Mouse (Mus musculus): ENCODE measurements around the gene Socs7.
A peak's percentile ranks its signal among the peaks of the same experiment; 100 is the strongest.

Socs7 gene

DNA sequence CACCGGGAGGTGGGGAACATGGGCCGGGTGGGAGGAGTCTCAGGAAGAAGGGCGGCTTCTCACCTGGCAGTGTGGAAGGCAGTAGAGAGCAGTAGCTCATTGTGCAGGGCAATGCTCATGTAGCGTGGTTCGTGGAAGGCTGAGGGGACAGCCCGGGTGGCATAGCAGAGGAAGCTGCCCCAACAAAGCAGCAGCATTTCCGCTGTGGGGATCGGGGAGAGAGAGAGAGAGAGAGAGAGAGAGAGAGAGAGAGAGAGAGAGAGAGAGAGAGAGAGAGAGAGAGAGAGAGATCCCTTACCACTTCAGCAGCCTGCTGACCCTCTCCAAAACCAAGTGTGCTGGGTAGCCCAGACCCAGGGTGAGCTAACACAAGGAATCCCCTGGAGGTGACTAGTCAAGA is 19.2 kb upstream of the Socs7 start:
- DNase-seq (ENCODE audit: low spot score in 2 of 2), result no peak

DNA sequence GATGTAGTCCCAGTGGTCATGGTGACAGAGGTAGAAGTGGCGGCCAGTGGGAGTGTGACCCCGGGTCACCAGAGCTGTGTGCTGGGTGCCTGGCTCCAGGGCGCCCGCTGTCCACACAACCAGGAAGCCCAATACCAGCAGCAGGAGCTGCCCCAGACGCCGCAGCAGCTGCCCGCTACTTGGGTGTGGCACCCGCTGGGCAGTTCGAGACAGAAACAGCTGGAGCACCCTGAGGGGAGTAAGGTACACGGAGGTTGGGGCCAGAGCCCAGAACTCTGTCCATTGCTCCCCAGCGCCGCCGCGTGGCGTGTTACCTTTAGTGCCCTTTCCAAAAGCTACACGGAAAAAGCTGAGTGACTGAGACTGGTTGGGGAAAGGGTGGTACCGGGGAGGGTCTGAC is 18.7 kb upstream of the Socs7 start:
- DNase-seq (ENCODE audit: low spot score in 2 of 2), result no peak

DNA sequence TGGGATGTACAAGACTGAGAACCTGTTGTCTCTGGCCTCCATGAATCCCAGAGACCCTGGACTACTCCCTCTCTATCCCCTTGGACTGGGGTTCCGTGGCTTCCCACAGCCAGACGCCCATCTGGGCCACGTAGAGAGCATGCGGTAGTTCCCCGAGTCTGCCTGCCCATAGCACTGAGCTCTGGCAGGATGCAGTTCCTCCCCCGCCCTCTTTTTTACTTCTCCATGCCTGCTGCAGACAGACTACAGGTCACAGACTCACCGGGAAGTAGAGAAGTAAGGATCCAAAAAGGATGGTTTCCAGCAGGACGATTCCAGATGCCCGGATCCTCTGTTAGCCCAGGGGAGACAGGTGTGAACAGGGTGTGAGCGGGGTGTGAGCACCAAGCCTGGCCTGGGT is 16.9 kb upstream of the Socs7 start:
- DNase-seq (ENCODE audit: low spot score in 2 of 2), result no peak

DNA sequence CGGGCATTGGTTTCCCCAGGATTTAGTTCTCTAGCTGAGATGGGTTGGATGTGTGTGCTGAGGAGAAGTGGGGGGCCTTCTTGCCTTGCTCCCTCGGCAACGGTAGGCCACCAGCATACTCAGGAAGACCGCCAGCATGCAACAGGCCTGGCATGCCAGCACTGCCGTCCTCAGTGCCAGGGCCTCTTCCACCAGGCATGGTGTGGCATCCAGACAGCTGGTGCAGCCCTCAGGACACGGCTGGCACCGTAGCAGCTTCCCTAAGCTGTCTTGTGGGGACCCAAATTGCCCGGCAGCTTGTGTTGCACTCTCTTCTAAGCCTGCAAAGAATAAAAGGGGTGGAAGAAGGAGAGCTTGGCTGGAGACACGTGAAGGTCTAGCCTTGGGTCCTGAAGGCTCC is 16.0 kb upstream of the Socs7 start:
- peak in 1 of 2 experiments; percentile 59 for DNase-seq (ENCODE audit: low spot score in 2 of 2)

DNA sequence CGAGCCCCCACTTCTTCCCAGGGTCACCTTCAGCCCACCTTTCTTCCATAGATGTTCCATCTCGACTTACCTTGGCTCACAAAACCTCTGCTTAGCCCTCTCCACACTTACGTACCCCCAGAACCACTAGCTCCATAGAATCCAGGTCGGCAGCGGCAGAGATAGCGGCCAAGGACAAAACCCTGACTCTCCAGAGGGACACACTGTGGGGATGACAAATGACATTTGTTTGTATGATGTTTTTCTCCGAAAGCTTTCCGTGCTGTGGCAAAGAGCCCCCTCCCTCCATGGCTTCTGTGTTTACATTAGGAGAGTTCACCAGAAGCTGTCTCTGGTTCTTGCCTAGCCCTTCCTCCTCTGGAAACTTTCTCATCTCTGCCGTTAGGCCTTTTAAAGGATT is 15.1 kb upstream of the Socs7 start:
- DNase-seq (ENCODE audit: low spot score in 2 of 2), result no peak

DNA sequence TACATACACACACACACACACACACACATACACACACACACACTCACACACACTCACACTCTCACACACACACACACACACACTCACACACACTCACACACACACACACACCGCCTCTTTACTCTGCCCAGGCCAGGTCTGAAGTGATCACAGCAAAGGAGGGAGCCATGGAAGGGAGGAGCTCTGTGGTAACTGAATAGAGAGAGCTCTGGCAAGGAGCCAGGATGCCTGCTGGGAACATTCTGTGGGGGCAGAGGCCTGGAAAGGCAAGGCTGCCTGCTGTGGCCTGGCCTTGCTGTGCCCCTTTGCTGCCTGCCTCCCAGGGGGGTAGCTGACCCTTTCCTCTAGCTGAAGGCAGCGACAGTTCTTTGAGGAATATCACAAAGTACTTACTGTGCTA is 12.3 kb upstream of the Socs7 start:
- peak; percentile 48 to 81 for DNase-seq (ENCODE audit: low spot score in 2 of 2)

DNA sequence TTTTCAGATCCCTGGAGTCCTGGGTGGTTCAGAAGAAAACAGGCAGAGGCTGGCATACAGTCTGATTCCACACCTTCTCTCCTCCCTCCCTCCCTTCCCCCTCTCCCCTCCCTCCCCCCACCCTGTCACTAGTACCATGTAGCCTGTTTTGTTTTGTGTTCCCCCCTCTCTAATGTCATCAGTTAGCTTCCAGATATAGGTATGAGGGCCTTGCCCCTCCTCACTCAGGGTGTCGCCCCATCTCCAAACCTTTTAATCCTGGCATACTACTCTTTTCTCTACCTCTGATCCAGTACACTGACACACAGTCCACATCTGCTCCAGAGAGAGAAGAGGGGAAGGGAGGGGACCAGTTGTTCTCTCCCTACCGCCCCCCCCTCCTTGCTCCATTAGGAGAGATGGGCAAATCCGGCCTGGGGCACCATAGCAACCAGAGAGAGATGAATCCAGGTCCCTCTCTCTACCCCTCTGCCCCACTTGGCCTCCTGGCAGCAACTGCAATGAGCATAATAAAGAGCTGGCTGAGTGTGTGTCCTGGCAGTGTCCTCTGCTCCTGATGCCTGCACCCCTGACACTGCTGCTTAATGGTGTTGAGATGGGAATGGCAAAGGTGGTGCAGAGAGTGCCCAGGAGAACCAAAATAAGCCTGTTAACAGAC is 10.2 kb upstream of the Socs7 start, which contains the start of gene Gpr179:
Gpr179 (minus strand) TSS at position 51 of the 658 bp plus-strand sequence.
- no peak for DNase-seq (ENCODE audit: low spot score in 2 of 2)

DNA sequence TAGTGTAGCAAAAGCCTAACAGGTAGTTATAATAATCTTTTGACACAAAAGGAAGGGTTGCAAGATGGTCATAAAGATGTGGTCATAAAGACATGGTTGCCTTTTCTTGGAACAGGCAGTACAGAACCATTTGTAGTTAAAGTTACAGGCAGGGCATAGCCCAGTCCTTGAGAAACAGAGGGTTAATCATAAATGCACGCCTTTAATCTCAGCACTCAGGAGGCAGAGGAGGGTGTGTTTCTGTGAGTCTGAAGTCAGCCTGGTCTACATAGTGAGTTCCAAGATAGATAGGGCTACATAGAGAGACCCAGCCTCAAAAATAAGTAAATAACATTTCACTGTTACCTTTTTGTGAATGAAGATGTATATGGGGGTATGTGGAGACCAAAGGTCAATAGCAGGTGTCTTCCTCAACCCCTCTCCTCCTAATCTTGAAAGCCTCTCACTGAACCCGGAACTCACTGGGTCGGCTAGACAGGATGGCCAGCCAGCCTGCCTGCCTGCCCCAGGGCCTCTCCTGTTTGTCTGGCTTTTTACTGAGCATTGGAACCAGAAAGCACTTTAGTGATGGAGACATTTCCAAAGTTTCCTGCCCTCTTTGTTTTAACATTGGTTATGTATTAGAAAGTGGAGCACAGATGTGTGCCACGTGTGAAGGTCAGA is 9.3 kb upstream of the Socs7 start:
- no peak for DNase-seq (ENCODE audit: low spot score in 2 of 2)

DNA sequence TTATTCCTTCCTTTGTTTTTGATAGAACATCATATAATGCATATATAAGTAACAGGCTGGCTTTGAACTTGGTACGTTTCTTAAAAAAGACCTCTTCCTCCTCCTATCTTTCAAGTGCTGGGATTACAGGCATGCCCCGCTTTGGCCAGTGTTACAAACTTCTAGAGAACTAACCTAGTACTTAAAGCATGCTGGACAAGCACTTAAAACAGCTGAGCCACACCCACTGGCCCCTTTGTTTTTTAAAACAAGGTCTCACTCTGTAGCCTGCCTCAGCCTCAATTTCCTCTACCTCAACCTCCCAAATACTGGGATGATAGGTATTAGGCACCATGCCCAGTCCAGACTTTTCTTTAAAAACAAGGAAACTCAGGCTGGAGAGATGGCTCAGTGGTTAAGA is 7.7 kb upstream of the Socs7 start:
- no peak for DNase-seq (ENCODE audit: low spot score in 2 of 2)

DNA sequence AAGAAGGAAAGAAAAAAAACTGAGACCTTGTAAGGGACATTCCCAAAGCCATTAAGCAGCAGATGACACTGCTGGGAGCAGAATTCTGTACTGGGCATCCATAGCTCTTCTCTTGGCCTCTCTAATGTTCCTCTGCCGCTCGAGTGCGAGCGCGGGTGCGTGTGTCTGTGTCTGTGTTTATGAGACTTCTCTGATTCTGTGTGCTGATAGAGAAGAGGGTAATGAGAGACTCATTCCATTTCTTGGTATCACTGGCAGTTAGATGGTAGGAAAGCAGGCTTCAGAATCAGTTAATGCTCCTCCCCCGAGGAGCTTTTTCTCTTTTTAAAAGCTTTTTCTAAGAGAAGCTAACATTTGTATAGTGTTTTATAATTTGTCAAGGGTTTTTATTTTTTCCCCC is 7.1 kb upstream of the Socs7 start:
- no peak for DNase-seq (ENCODE audit: low spot score in 2 of 2)

DNA sequence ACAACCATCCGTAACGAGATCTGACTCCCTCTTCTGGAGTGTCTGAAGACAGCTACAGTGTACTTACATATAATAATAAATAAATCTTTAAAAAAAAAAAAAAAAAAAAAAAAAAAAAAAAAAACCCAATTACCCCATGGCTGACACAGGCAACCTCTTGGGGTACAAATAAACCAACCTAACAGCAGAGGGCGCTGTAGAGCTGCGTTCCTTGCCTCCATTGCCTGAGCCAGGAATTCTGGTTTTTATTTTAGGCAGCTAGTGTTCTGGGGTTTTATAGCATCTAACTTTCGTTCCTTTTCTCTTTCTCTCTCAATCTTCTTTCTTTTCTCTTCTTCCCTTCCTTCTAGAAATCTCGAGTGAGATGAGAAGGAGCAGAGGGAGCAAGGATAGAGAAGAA is 4.7 kb upstream of the Socs7 start:
- peak; percentile 60 to 64 for DNase-seq (ENCODE audit: low spot score in 2 of 2)

DNA sequence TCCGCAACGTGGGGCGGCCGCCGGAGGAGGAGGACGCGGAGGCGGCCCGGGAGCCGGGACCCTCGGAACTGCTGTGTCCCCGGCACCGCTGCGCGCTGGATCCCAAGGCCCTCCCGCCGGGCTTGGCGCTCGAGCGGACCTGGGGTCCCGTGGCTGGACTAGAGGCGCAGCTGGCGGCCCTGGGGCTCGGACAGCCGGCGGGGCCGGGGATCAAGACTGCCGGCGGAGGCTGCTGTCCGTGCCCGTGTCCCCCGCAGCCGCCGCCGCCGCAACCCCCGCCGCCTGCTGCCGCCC is 245 bp downstream of the Socs7 start:
- peak in 1 of 2 experiments; percentile 46 for DNase-seq (ENCODE audit: low spot score in 2 of 2)

DNA sequence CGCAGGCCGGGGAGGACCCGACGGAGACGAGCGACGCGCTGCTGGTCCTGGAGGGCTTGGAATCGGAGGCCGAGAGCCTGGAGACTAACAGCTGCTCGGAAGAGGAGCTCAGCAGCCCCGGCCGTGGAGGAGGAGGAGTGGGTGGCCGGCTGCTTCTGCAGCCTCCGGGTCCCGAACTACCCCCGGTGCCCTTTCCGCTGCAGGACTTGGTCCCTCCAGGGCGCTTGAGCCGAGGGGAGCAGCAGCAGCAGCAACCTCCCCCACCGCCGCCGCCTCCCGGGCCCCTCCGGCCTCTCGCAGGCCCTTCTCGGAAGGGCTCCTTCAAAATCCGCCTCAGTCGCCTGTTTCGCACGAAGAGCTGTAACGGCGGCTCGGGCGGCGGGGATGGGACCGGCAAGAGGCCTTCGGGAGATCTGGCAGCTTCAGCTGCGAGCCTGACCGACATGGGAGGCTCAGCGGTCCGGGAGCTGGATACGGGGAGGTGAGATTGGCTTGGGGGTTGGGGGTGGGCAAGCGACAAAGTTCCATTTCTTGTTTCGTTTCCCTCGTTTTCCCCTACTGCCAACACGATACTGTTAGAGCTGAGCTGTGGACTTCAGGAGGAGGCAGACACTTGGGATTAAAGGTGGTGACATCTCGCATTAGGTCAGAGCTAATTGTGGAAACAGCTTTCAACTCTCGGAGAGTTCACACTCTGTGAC is 742 bp downstream of the Socs7 start:
- DNase-seq (ENCODE audit: low spot score in 2 of 2), result peak in 1 of 2 experiments; percentile 27

DNA sequence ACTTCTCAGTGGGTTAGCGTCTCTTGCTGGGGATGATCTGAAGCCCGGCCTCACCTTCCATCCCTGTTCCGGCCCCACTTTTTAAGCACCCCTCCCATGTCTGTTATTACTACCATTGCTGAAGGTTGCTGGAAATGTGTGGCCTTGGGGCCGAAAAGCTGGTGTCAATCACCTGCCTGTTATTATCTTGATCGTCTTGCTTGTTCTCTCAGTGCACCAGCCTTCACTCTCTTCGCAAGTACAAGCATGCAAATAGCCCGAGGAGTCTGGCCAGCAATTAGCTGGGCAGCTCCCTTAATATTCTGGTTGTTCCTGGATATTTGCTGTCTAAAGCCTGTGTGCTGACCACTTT is 1.3 kb downstream of the Socs7 start:
- no peak for DNase-seq (ENCODE audit: low spot score in 2 of 2)

DNA sequence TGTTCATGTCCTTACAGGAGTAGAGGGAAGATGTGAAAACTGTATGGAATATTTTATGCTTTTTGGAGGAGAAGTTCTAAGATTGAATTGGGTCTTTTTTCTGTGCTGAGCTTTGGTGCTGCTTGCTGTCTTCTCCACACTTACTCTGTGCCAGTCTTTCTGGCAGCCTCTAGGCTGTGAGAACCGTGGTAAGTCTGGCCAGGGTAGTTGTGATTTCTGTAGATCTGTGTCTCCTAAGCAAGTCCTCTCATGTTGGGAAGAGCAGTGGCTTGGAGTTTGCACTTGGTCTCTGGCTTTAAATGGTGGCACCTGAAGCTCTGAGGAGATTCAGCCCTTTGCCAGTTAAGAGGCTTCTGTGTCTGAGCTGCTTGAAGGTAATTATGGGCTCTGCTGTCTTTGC is 3.2 kb downstream of the Socs7 start:
- DNase-seq (ENCODE audit: low spot score in 2 of 2), result no peak

DNA sequence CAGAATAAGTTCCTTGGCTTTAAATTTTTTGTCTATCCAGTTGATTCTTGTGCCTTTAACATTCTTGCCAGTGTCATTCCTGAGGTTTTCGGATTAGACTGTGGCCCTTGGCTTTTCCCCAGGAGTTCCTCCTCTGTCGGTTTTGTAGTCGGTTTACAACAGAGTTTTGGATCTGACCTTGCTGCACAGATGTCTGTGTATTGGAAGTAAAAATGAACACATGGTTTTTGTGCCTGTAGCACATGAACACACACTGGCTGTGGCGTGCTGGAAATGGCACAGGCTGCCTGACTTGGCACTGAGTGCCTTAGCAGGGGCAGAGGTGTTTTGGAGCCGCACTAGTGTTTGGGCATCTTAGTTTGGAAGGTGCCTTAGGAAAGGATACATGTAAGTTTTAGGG is 6.2 kb downstream of the Socs7 start:
- no peak for DNase-seq (ENCODE audit: low spot score in 2 of 2)

DNA sequence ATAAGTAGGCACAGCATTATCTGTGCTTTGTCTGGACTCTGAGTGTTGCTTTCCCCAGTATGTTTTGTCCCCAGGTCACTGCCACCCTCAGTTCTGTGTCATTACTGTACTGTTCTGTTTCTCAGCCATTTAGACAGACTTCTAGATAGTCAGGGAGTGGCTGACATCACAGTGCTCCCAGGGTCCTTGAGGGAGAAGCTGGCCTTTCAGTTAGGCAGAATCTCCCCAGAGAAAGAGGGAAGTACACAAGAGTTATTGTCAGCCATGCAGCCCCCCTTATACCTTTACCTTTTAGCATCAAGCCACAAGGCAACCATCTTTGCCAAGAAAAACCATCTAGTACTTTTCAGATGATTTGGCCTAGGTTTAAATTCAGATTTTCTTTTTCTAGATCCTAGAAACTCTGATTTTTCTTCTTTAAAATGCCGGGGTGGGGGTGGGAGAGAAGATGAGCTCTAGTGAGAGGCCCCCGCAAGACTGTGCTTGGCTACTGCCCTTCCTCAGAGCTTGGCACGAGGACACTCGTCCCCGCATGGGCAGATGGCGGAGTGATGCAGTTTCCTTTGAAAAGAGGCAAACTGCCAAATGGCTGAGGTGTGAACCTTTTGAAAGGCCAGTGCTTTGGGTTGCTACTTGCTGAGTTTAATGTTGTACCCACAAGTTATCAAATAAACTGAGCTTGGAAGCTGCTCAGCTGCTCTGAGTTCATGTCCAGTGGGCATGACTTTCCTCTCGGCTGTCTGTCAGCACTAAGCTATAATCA is 8.2 kb downstream of the Socs7 start:
- DNase-seq (ENCODE audit: low spot score in 2 of 2), result peak in 1 of 2 experiments; percentile 49

DNA sequence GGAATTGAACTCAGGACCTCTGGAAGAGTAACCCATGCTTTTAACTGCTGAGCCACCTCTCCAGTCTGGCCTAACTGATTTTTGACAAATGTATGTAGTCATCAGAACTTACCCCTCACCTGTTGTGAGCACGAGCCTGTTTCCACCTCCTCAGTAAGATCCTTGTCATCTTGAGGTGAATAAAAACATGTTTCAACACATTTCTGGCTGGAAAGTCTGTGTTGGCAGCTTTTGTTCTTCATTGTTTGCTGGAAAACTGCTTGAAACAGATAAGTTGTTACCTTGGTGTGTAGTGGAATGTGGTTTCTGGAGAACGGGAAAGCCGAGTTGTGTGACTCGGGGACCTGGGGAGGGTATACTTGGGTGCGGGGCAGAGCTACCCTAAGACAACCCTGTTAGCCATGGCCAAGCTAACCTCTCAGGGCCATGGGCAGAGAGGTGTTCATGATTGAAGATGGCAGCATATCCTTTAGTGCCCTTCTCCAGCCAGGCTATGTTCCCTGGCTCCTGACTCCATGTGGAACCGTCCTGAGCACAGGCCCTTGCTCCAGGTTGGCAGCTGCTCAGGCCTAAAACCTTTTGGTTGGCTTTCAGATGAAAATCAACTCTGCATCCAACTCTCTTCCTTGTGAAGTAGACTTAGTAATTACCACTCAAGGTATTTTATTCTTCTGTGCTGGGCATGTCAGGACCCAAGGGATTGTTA is 10.0 kb downstream of the Socs7 start:
- DNase-seq (ENCODE audit: low spot score in 2 of 2), result no peak

DNA sequence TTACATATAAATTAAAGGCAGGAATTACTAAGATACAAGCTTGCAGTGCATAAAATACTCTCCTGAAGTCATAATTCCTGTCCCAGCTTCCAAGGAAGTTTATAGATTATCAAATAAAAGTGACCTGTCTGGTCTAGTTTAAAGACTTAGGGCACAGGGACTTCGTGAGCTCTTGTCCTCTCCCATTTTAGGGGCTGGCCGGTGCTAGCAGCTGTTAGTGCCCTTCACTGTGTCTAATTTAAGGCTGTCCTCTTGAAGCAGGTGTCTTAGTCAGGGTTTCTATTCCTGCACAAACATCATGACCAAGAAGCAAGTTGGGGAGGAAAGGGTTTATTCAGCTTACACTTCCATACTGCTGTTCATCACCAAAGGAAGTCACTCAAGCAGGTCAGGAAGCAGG is 11.1 kb downstream of the Socs7 start:
- DNase-seq (ENCODE audit: low spot score in 2 of 2), result no peak

DNA sequence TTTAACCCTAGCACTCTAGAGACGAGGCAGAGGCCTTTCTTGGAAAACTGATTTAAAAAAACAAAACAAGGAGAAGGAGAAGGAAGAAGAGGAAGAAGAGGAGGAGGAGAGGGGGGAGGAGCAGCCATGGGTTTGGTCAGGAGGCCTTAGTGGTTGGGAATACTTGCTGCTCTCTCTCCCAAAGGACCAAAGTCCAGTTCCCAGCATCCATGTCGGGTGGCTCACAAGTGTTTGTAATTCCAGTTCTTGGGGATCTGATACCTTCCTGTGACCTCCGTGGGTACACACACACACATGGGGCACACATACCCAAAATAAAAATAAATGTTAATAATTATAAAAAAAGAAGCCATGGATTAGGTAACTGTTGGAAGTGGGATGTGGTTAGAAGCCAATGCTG is 17.7 kb downstream of the Socs7 start:
- no peak for DNase-seq (ENCODE audit: low spot score in 2 of 2)

DNA sequence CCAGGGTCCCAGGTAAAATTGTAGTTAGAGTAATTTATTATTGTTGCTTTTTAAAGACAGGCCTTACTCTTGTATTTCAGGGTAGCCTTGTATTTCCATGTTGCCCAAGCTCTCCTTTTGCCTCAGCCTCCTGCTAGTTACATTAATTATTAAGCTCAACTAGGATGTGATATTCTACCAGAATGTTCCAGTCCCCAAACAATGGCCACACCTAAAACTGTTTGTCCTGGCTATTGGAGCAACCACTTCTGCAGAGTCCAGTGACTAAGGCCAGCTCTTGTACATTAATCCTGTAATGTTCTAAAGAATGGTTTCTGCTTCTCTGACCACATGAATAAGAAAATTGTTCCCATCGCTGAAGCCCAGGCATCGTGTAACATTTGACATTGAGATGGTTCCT is 20.7 kb downstream of the Socs7 start:
- no peak for DNase-seq (ENCODE audit: low spot score in 2 of 2)

DNA sequence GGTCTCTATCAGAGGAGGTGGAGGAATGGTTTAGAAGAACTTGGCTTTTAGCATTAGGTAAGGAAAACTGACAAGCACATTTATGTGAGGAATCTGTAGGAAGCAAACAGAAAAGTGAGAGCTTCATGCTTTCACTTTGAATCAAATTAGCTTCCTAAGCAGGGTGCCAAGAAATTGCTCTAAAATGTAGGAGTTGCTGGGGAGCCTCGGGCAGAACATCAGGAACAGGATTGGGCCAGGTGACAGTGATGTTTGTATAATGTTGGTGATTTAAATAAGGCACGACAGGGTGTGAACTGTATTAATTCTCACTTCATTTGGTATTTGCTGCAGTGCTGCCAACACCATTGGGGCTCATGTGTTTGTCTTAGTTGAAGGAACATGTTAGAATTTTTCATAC is 21.4 kb downstream of the Socs7 start:
- no peak for DNase-seq (ENCODE audit: low spot score in 2 of 2)

All from cerebellum, postnatal 4 days (tissue).